Mouse (Mus musculus) midbrain, embryonic 13.5 days (tissue): ENCODE measurements around the gene Gramd1c. TPM values are rescaled to one million over a fixed set of nuclear protein-coding genes. Genes with fewer than 3 reads are reported as not detected.

Experiments
- ATAC-seq: fragments of 200-750 bp; cut with Nextera tagmentation; 2 replicates; pipeline ENCODE4 v1.8.0; 2017; ENCODE audit warnings: mild to moderate bottlenecking, moderate TSS enrichment, moderate library complexity
- H3K27ac ChIP-seq: fragments of 300-500 bp; sonication (generic); 2 replicates; pipeline ENCODE4 v1.5.1; 2015; ENCODE audit warnings: inconsistent platforms, mild to moderate bottlenecking, moderate library complexity
- H3K27me3 ChIP-seq: fragments of 300-500 bp; sonication (generic); 2 replicates; pipeline ENCODE4 v1.6.1; 2015; ENCODE audit warnings: mild to moderate bottlenecking, inconsistent platforms
- H3K36me3 ChIP-seq: fragments of 300-500 bp; sonication (generic); 2 replicates; pipeline ENCODE4 v1.6.1; 2015; ENCODE audit warnings: mild to moderate bottlenecking, inconsistent platforms
- H3K4me1 ChIP-seq: fragments of 300-500 bp; sonication (generic); replicated peaks from 2 replicates; pipeline ENCODE4 v1.6.1; 2015; ENCODE audit warnings: inconsistent platforms
- H3K4me2 ChIP-seq: fragments of 300-500 bp; sonication (generic); replicated peaks from 2 replicates; pipeline ENCODE4 v1.6.1; 2015; ENCODE audit warnings: moderate library complexity, mild to moderate bottlenecking, inconsistent platforms
- H3K4me3 ChIP-seq: fragments of 300-500 bp; sonication (generic); replicated peaks from 2 replicates; pipeline ENCODE4 v1.5.1; 2015; ENCODE audit warnings: mild to moderate bottlenecking, inconsistent platforms
- H3K9ac ChIP-seq: fragments of 300-500 bp; sonication (generic); replicated peaks from 2 replicates; pipeline ENCODE4 v1.6.1; 2015; ENCODE audit warnings: mild to moderate bottlenecking, inconsistent platforms
- H3K9me3 ChIP-seq: fragments of 300-500 bp; sonication (generic); 2 replicates; pipeline ENCODE4 v1.6.1; 2016; ENCODE audit warnings: mild to moderate bottlenecking, inconsistent platforms
- WGBS: fragments of 180-500 bp; shearing (Covaris S2); methylation state at CpG from one replicate; pipeline ENCODE4 v1.1.7; 2015; 5-methylcytosine and 5-hydroxymethylcytosine counted together
- polyA plus RNA-seq: library from polyadenylated mRNA; unstranded; fragments of >200 nt; fragmentation: Nextera tagmentation; extraction: Ambion mirVana; gene quantifications from 2 replicates; pipeline ENCODE4 v1.2.1, GENCODE M21; 2015

The Gramd1c gene
- 2.0 and 2.2 TPM in 2 replicates for polyA plus RNA-seq

DNA sequence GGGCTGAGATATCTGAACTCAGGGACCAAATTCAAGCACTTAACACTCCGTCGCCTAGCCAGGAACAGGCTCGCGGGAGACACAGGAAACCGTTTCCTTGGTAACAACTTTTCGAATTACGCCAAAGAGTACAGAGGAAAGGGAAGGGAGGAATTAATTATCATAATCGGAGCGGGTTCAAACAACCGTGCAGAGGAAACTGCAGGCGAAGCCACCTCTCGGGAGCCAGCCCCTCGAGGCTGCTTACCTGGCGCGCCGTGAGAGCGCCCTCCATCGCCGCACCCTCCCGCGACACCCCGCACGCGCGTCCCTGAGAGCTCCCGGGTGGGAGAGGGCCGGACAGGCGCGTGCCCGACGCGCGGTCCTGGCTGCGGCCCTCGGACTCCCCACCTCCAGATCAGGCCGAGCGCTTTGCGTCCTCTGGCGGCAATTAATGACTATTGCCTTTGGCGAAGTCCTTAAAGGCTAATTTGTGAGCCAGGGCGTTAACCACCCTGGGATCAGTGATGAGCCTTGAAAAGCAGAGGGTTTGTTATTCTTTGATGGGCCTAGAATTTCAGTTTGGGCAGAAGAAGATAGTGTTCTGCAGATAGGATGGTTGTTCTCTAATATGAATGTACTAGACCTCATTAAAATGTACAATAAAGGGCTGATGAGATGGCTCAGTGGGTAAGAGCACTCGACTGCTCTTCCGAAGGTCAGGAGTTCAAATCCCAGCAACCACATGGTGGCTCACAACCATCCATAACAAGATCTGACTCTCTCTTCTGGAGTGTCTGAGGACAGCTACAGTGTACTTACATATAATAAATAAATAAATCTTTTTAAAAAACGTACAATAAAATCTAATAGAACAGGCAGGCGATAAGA is at the start of gene Gramd1c:
TSS of gene Gramd1c (minus strand) at position 321 of the 870 bp plus-strand sequence.
- Histone ChIP-seq H3K4me2 (peak within 1 kb of the TSS; percentile 65), H3K27ac (peak within 1 kb of the TSS; percentile 68), H3K9me3 (no peaks in the 10 kb centered on the region), H3K4me1 (peaks cover 7% of the 10 kb centered on the region; the same call in 1 of the 2 replicates), H3K36me3 (no peaks in the 10 kb centered on the region), H3K9ac (peak within 1 kb of the TSS; percentile 64), H3K4me3 (peak within 1 kb of the TSS; percentile 57), H3K27me3 (no peaks in the 10 kb centered on the region)
- WGBS = 7% methylated on average over 45 of the region's 45 CpGs
- ATAC-seq = peak; percentile 91

DNA sequence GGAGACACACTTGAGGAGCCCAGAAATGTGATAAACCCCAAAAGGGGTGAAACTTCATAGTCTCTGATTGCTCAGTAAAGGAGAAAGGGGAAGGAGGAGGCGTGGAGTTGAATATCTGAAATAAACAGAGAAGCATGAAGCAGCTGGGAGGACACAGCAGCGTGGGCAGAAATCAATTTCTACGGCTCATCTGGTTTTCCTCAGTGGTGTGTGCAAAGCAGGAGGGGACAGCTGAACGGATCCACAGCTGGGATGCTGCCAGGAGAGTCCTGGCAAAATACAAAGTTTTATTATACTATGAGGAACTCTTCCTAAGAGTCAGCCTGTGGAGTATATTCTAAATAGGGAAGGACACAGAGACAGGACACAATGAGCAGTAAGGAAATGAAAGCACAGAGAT is 45.9 kb upstream of the Gramd1c start:
- no peak overlapping the region for H3K4me2 ChIP-seq

DNA sequence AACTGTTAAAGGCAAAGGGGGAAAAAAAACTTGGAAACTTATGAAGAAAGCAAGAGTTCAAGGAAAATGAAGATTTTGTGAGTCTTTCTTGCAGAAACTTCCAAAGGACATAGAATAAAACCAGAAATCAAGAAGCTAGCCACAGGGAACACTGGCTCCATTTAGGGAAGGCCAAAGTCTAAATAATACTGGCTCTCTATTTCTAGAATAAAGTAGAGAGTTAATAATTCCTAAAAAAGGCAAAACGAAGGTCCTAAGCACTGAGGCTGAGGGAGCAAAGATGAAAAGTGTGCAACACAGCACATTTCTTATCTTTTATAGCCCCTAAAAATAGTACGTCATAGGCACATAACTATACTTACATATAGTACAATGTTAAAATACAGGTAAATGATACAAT is 42.1 kb upstream of the Gramd1c start:
- Histone ChIP-seq H3K9me3 (no peaks in the 10 kb centered on the region), H3K4me3 (no peak overlapping the region), H3K27me3 (no peaks in the 10 kb centered on the region), H3K9ac (no peak overlapping the region), H3K4me1 (no peaks in the 10 kb centered on the region), H3K27ac (no peak overlapping the region), H3K36me3 (peaks cover 75% of the 10 kb centered on the region), H3K4me2 (no peak overlapping the region)
- WGBS = 94% methylated on average over 2 of the region's 2 CpGs
- no peak for ATAC-seq

More for the DNA sequence above, 45.9 kb upstream of the Gramd1c start:
- H3K4me3 ChIP-seq = no peak overlapping the region
- H3K4me1 ChIP-seq = no peaks in the 10 kb centered on the region
- H3K9ac ChIP-seq = no peak overlapping the region
- 92% methylated on average over 4 of the region's 4 CpGs for WGBS
- no peak overlapping the region for H3K27ac ChIP-seq
- peaks cover 63% of the 10 kb centered on the region for H3K36me3 ChIP-seq
- no peak for ATAC-seq
- no peaks in the 10 kb centered on the region for H3K27me3 ChIP-seq
- H3K9me3 ChIP-seq = no peaks in the 10 kb centered on the region

DNA sequence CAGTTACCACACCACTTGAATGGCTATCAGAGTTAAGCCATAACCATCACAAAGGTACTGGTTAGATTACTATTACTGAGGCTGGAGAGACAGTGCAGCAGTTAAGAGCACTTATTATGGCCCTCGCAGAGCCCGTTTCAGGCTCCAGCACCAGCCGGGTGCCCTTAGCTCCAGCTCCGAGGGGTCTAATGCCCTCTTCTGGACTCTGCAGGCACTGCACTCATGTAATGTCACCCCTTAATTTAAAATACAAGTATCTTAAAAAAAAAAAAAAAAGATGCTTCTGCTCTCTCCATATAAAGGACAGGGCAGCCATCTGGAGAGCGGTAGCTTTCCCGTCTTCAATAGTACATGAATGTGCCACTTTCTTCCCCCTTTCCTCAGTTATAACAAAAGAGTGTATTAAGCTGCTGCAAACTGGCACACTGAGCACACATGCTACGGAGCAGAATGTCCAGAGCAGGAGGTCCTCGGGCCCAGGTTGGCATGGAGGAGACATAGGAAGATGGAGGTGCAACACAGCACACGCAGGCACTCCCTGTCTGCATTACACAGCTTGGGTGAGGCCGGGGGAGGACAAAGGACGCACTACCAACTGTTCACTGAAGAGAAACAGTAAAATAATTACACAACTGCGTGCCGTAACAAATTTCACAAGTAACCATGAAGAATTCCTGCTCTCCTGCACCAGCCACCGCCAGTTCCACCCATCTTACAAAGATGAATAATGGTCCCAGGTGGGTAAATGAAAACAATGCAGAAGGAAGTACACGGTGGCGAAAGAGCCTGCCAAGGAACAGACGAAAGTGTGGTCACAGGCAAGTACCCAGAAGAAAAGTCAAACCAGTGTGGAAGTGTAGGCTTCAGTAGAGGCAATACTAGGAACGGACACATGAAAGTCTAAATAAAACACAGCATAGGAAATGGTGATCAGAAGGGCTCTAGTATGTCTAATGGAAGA is 40.9 kb upstream of the Gramd1c start:
- Histone ChIP-seq H3K4me2 (no peak overlapping the region), H3K27me3 (no peaks in the 10 kb centered on the region), H3K9ac (no peak overlapping the region), H3K27ac (no peak overlapping the region), H3K4me1 (no peaks in the 10 kb centered on the region), H3K4me3 (no peak overlapping the region), H3K36me3 (peaks cover 73% of the 10 kb centered on the region), H3K9me3 (no peaks in the 10 kb centered on the region)
- 91% methylated on average over 18 of the region's 18 CpGs for WGBS
- ATAC-seq = no peak

GRCm38 (mm10) chr16:44102925-44103324 is 39.8 kb upstream of the Gramd1c start:
- no peak overlapping the region for H3K4me3 ChIP-seq
- H3K9ac ChIP-seq = no peak overlapping the region
- ATAC-seq = no peak
- no peak overlapping the region for H3K4me2 ChIP-seq
- H3K9me3 ChIP-seq = no peaks in the 10 kb centered on the region
- H3K36me3 ChIP-seq = peaks cover 73% of the 10 kb centered on the region
- WGBS = 97% methylated on average over 2 of the region's 2 CpGs
- H3K27ac ChIP-seq = no peak overlapping the region
- H3K4me1 ChIP-seq = no peaks in the 10 kb centered on the region
- H3K27me3 ChIP-seq = no peaks in the 10 kb centered on the region

GRCm38 (mm10) chr16:44101181-44101710 is 38.1 kb upstream of the Gramd1c start:
- Histone ChIP-seq H3K4me3 (no peak overlapping the region), H3K9ac (no peak overlapping the region), H3K27ac (no peak overlapping the region), H3K27me3 (no peaks in the 10 kb centered on the region), H3K4me1 (no peaks in the 10 kb centered on the region), H3K9me3 (no peaks in the 10 kb centered on the region), H3K36me3 (peaks cover 71% of the 10 kb centered on the region), H3K4me2 (no peak overlapping the region)
- whole genome bisulfite sequencing = 94% methylated on average over 12 of the region's 12 CpGs
- ATAC-seq = no peak

DNA sequence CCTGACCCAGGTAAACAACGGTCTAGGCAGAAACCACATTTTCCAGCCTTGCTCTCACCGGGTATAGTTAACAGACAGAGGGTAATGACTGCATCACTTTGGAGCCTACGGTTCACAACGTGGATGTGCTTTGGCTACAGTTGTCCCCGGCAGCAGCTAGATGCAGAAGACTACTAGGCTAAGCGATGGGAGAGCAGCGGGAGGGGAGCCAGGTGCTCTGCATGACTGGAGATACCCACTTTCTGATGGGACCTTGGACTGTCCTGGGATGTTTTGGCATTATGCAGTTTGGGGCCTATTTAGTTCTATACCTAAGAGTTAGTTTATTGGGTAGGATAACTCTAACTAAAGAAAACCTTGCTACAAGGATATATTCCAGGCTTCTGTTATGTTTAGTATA is 36.2 kb upstream of the Gramd1c start:
- H3K27ac ChIP-seq = no peak overlapping the region
- no peak overlapping the region for H3K4me3 ChIP-seq
- H3K9me3 ChIP-seq = no peaks in the 10 kb centered on the region
- no peaks in the 10 kb centered on the region for H3K27me3 ChIP-seq
- H3K36me3 ChIP-seq = peaks cover 84% of the 10 kb centered on the region
- H3K4me2 ChIP-seq = no peak overlapping the region
- H3K9ac ChIP-seq = no peak overlapping the region
- no peak for ATAC-seq
- H3K4me1 ChIP-seq = no peaks in the 10 kb centered on the region
- 97% methylated on average over 7 of the region's 7 CpGs for WGBS

DNA sequence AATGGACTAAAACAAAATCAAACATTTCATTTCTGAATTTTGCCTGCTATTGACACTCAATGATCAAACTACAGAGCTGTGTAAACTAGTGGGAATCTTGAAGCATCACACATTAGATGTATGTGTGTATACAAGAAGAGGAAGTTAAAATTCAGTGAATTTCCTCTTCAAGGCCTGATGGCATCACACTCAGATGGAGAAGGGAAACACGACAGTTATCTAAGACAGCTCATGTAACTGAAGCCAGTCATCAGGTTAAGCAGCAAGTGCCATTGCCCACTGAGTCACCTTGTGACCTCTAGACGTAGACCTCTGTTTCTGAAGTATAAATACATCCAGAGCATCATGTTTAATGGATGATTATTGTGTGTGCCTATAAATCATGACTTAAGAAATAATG is 24.5 kb upstream of the Gramd1c start:
- Histone ChIP-seq H3K9ac (no peak overlapping the region), H3K36me3 (peaks cover 84% of the 10 kb centered on the region), H3K4me1 (no peaks in the 10 kb centered on the region), H3K9me3 (no peaks in the 10 kb centered on the region), H3K27ac (no peak overlapping the region), H3K4me3 (no peak overlapping the region), H3K4me2 (no peak overlapping the region), H3K27me3 (no peaks in the 10 kb centered on the region)
- WGBS = 70% methylated on average over 2 of the region's 2 CpGs
- ATAC-seq = no peak

DNA sequence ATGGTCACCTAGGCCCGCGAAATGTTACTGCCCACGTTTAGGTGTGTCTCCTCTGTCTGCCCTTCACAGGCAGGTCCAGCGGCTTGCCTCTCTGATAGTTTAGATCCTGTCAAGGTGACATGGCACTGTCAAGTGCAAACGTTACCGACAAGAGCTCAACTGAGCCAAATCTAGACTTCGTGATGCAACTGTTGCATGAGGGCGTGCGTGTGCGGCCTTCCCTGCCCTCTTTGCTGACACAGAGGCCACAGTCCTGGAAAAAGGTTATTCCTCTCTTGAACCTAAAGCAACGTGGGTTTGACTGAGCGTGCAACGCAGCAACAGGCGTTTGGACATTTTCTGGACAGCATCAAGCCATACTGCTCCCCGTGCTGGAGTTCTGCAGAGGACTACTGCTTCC is 1.8 kb downstream of the Gramd1c start:
- 96% methylated on average over 15 of the region's 15 CpGs for WGBS
- H3K27me3 ChIP-seq = no peaks in the 10 kb centered on the region
- no peak overlapping the region for H3K4me2 ChIP-seq
- H3K27ac ChIP-seq = no peak overlapping the region
- no peak overlapping the region for H3K4me3 ChIP-seq
- H3K4me1 ChIP-seq = peaks cover 7% of the 10 kb centered on the region; the same call in 1 of the 2 replicates
- no peak overlapping the region for H3K9ac ChIP-seq
- H3K36me3 ChIP-seq = no peaks in the 10 kb centered on the region
- ATAC-seq = no peak
- no peaks in the 10 kb centered on the region for H3K9me3 ChIP-seq

GRCm38 (mm10) chr16:44060604-44061286 is 2.4 kb downstream of the Gramd1c start:
- no peaks in the 10 kb centered on the region for H3K9me3 ChIP-seq
- H3K4me1 ChIP-seq = peaks cover 7% of the 10 kb centered on the region; the same call in 1 of the 2 replicates
- WGBS = 95% methylated on average over 18 of the region's 18 CpGs
- H3K36me3 ChIP-seq = no peaks in the 10 kb centered on the region
- no peak overlapping the region for H3K4me3 ChIP-seq
- no peaks in the 10 kb centered on the region for H3K27me3 ChIP-seq
- no peak overlapping the region for H3K4me2 ChIP-seq
- no peak for ATAC-seq
- no peak overlapping the region for H3K27ac ChIP-seq
- no peak overlapping the region for H3K9ac ChIP-seq

DNA sequence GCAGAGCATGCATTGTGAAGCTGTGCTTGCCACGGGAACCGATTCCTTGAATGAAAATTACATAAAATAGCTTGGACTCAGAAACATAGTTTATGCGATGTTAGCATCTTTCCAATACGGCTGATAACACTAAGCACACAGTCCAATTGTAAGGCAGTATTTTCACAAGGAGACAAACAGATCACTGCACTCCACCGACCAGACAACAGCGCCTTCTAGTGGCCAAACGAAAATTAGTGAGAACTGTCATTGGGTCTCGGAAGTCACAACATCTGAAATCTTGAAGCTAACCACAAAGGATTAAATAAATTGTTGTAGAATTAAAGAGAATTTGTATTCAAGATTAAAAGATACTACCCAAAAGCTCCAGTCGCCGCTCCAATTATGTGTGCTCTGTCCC is 4.4 kb downstream of the Gramd1c start:
- H3K27me3 ChIP-seq = no peaks in the 10 kb centered on the region
- WGBS = 31% methylated on average over 10 of the region's 10 CpGs
- ATAC-seq = no peak

More for the DNA sequence above, 4.4 kb downstream of the Gramd1c start:
- H3K9me3 ChIP-seq = no peaks in the 10 kb centered on the region
- peaks cover 7% of the 10 kb centered on the region; the same call in 1 of the 2 replicates for H3K4me1 ChIP-seq
- no peak overlapping the region for H3K9ac ChIP-seq
- no peaks in the 10 kb centered on the region for H3K36me3 ChIP-seq
- H3K27ac ChIP-seq = no peak overlapping the region
- no peak overlapping the region for H3K4me2 ChIP-seq
- H3K4me3 ChIP-seq = no peak overlapping the region
